Mouse (Mus musculus) cerebral cortex, adult 2 months (tissue): ENCODE results near the gene Zfp810.

Source experiments
- WGBS: fragments of 180-500 bp; shearing (Covaris S2); methylation state at CpG from one replicate; pipeline ENCODE4 v1.1.7; 2018; 5-methylcytosine and 5-hydroxymethylcytosine counted together

The Zfp810 gene

GRCm38 (mm10) chr9:22260092-22260422 is 47.4 kb downstream of the Zfp810 start:
- 30% methylated on average over 3 of the region's 3 CpGs for WGBS

DNA sequence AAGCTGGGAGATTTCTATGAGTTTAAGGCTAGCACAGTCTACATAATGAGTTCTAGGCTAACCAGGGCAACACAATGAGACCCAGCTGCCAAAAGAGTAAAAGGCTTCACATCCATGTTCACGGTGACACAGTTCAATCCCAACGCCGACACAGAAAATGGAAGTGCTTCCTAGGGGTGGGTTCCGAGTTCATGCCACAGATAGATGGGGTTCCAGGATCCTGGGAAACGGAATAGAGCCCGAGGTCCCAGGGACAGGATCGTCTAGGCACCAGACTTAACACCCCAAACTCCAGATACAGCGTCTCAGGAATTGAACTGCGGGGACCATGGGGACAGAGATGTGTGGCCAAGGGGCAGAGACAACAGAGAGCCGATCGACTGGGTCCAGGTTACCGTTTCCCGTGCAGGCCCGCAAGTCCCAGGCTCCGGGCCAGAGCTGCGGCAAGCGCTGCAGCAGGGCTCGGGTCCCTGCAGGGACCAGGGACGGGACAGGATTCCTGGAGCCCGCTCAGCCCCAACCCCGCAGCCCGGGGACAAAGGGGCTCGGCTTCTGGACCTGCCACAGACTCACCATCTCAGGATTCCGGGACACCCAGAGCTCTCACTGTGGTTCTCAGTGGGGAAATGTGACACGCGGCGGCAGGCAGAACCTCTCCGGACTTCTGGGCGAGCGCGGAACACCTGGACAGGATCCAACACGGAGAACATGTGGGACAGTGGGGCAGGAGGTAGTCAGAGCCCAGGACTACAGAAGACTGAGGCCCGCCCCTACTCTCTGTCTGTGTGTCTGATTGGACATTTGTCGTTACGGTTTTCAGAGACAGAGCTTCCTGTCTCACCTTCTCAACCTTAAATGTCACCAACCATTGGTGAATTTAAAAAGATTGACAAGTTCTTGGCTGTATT is 48.0 kb downstream of the Zfp810 start, which contains the start of gene Zfp599:
Gene Zfp599, minus strand, starts transcription at position 712 of the 908 bp plus-strand sequence.
- 1% methylated on average over 35 of the region's 35 CpGs for WGBS

DNA sequence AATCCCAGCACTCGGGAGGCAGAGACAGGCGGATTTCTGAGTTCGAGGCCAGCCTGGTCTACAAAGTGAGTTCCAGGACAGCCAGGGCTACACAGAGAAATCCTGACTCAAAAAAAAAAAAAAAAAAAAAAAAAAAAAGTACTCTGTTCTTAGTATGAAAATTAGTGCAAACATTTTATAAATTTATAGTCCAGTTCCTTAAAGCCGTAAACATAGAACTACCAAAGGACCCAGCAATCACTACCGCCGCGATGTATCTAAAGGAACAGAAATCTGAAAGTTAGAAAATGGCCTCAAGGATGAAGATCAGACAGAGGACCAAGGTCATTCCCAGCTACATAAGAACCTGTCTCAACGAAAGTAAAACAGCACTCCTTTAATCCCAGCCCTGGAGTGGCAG is 48.7 kb downstream of the Zfp810 start:
- WGBS: 87% methylated on average over 8 of the region's 8 CpGs

GRCm38 (mm10) chr9:22256579-22256978 is 50.9 kb downstream of the Zfp810 start:
- WGBS: 91% methylated on average over 4 of the region's 4 CpGs

DNA sequence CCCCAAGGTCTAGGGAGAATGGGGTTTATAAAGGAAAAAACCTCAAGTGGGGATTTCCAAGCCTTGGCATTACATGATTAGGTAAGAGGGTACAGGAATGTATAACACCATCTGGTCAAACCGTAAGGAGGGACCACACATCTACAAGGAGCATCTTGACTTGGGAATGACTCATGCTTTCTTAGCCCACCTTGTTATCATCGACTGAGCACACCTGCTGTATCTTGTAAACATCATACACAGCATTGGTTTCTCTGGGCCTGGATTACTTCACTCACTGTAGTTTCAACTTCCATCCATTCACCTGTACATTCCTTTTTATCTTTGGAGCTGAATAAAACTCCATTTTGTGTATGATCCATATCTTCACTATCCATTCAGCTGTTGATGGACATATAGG is 63.2 kb downstream of the Zfp810 start:
- 89% methylated on average over 2 of the region's 2 CpGs for WGBS

DNA sequence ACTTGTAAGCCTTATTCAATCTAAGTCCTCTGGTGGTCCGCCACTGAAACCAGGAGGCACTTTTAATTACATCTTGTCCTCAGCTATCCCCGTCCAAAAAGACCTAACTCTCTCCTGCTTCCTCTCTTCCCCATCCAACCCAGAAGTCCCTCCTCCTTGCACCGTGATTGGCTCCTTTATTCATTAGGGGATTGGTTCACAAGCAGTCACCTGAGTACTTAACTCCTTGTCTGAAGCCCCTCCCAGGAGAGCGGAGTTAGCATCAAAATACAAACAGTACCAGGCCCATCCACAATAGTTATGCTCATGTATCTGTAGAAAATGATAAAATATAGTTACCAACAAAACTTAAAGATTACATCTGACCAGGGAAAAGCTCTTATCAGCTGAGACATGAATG is 67.4 kb downstream of the Zfp810 start:
- WGBS: 97% methylated on average over 4 of the region's 4 CpGs

DNA sequence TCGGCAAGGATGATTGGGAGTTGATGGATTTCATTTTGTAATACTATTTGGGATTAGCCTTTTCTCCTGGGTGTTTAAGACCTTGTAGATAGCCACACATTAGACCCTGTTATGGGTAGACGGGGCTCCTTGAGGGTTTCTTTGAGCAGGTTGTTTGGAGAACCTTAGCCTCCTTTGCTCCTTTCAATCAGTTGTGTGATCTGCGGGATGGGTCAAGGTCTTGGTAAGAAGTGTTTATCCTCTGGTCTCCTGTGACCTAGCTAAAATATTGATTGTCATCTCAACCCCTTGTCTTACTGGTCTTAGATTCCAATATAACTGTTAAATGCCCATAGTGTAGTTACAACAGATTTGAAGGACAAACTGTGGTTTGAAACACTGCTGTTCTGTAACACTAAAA is 77.4 kb downstream of the Zfp810 start:
- whole genome bisulfite sequencing: 88% methylated on average over 3 of the region's 3 CpGs

- 75% methylated on average over 7 of the region's 7 CpGs for WGBS
Observed at GRCm38 (mm10) chr9:22229386-22230026, 77.9 kb downstream of the Zfp810 start.

- 87% methylated on average over 15 of the region's 15 CpGs for WGBS
Observed at GRCm38 (mm10) chr9:22226846-22227245, 80.6 kb downstream of the Zfp810 start.
